Mouse (Mus musculus) kidney, embryonic 16.5 days (tissue): ENCODE results near the gene Lrrc2. TPM values are rescaled to one million over a fixed set of nuclear protein-coding genes. Genes with fewer than 3 reads are reported as not detected.

Experiments used
- ATAC-seq: fragments of 200-750 bp; cut with Nextera tagmentation; 2 replicates; pipeline ENCODE4 v1.8.0; 2017; ENCODE audit warnings: moderate TSS enrichment; ENCODE audit not compliant: low FRiP score, low TSS enrichment
- H3K27ac ChIP-seq: fragments of 300-500 bp; sonication (generic); 2 replicates; pipeline ENCODE4 v1.5.1; 2014; ENCODE audit warnings: low read length
- H3K27me3 ChIP-seq: fragments of 300-500 bp; sonication (generic); 2 replicates; pipeline ENCODE4 v1.6.1; 2014; ENCODE audit warnings: low read length, control low read depth, mixed read lengths; ENCODE audit not compliant: insufficient read depth
- H3K36me3 ChIP-seq: fragments of 300-500 bp; sonication (generic); 2 replicates; pipeline ENCODE4 v1.6.1; 2014; ENCODE audit warnings: low read length, control low read depth, mixed read lengths; ENCODE audit not compliant: insufficient read depth
- H3K4me1 ChIP-seq: fragments of 300-500 bp; sonication (generic); 2 replicates; pipeline ENCODE4 v1.6.1; 2014; ENCODE audit warnings: low read length, control low read depth, mixed read lengths; ENCODE audit not compliant: insufficient read depth
- H3K4me2 ChIP-seq: fragments of 300-500 bp; sonication (generic); replicated peaks from 2 replicates; pipeline ENCODE4 v1.6.1; 2014; ENCODE audit warnings: low read depth, low read length
- H3K4me3 ChIP-seq: fragments of 300-500 bp; sonication (generic); 2 replicates; pipeline ENCODE4 v1.5.1; 2014; ENCODE audit warnings: mild to moderate bottlenecking, low read length
- H3K9ac ChIP-seq: fragments of 300-500 bp; sonication (generic); replicated peaks from 2 replicates; pipeline ENCODE4 v1.6.1; 2014; ENCODE audit warnings: low read length
- H3K9me3 ChIP-seq: fragments of 300-500 bp; sonication (generic); 2 replicates; pipeline ENCODE4 v1.6.1; 2016; ENCODE audit warnings: low read length, control low read depth
- WGBS: fragments of 180-500 bp; shearing (Covaris S2); extraction: QIAGEN DNeasy Blood & Tissue Kit; methylation state at CpG from one replicate; pipeline ENCODE4 v1.1.7; 2014; 5-methylcytosine and 5-hydroxymethylcytosine counted together
- polyA plus RNA-seq: library from polyadenylated mRNA; unstranded; fragments of >200 nt; fragmentation: Nextera tagmentation; extraction: Ambion mirVana; gene quantifications from 2 replicates; pipeline ENCODE4 v1.2.1, GENCODE M21; 2015

The Lrrc2 gene
- polyA plus RNA-seq, 1 experiment from 2014 or later = 0.21 TPM

GRCm38 (mm10) chr9:110994716-110995172 is 43.4 kb downstream of the Lrrc2 start:
- WGBS = 7% methylated on average over 13 of the region's 13 CpGs
- peak overlapping the region; percentile 8; the same call in 1 of the 2 replicates for H3K27ac ChIP-seq
- H3K27me3 ChIP-seq = no peaks in the 10 kb centered on the region
- peak; percentile 93 for ATAC-seq
- peak overlapping the region; percentile 45 for H3K4me3 ChIP-seq
- peak overlapping the region; percentile 50 for H3K9ac ChIP-seq
- no peaks in the 10 kb centered on the region for H3K36me3 ChIP-seq
- H3K9me3 ChIP-seq = no peaks in the 10 kb centered on the region
- peak overlapping the region; percentile 56 for H3K4me2 ChIP-seq
- no peaks in the 10 kb centered on the region for H3K4me1 ChIP-seq

- no peaks in the 10 kb centered on the region for H3K36me3 ChIP-seq
- H3K9me3 ChIP-seq = no peaks in the 10 kb centered on the region
- no peak overlapping the region for H3K4me3 ChIP-seq
- 4% methylated on average over 5 of the region's 5 CpGs for WGBS
- no peak for ATAC-seq
- H3K4me2 ChIP-seq = no peak overlapping the region
- no peaks in the 10 kb centered on the region for H3K4me1 ChIP-seq
- H3K27me3 ChIP-seq = no peaks in the 10 kb centered on the region
- H3K9ac ChIP-seq = no peak overlapping the region
- H3K27ac ChIP-seq = no peak overlapping the region
These were observed 45.9 kb downstream of the Lrrc2 start for GRCm38 (mm10) chr9:110997245-110997644.

GRCm38 (mm10) chr9:110999056-110999455 is 47.7 kb downstream of the Lrrc2 start:
- H3K9ac ChIP-seq = no peak overlapping the region
- no peak overlapping the region for H3K4me3 ChIP-seq
- H3K4me2 ChIP-seq = no peak overlapping the region
- H3K4me1 ChIP-seq = no peaks in the 10 kb centered on the region
- no peak overlapping the region for H3K27ac ChIP-seq
- ATAC-seq = no peak
- no peaks in the 10 kb centered on the region for H3K27me3 ChIP-seq
- no peaks in the 10 kb centered on the region for H3K36me3 ChIP-seq
- WGBS = 86% methylated on average over 2 of the region's 2 CpGs
- no peaks in the 10 kb centered on the region for H3K9me3 ChIP-seq

- WGBS = 73% methylated on average over 10 of the region's 10 CpGs
- Histone ChIP-seq H3K36me3 (no peaks in the 10 kb centered on the region), H3K4me3 (no peak overlapping the region), H3K9me3 (no peaks in the 10 kb centered on the region), H3K4me1 (no peaks in the 10 kb centered on the region), H3K4me2 (no peak overlapping the region), H3K27ac (no peak overlapping the region), H3K9ac (no peak overlapping the region), H3K27me3 (no peaks in the 10 kb centered on the region)
- ATAC-seq = no peak
These were observed 48.5 kb downstream of the Lrrc2 start for GRCm38 (mm10) chr9:110999856-111000255.

GRCm38 (mm10) chr9:111001621-111002020 is 50.3 kb downstream of the Lrrc2 start:
- H3K27ac ChIP-seq = no peak overlapping the region
- no peak overlapping the region for H3K4me3 ChIP-seq
- no peak overlapping the region for H3K4me2 ChIP-seq
- no peak for ATAC-seq
- no peak overlapping the region for H3K9ac ChIP-seq
- no peaks in the 10 kb centered on the region for H3K9me3 ChIP-seq
- H3K36me3 ChIP-seq = no peaks in the 10 kb centered on the region
- WGBS = 79% methylated on average over 12 of the region's 12 CpGs
- no peaks in the 10 kb centered on the region for H3K27me3 ChIP-seq
- no peaks in the 10 kb centered on the region for H3K4me1 ChIP-seq

GRCm38 (mm10) chr9:111003279-111003678 is 51.9 kb downstream of the Lrrc2 start:
- Histone ChIP-seq H3K27ac (no peak overlapping the region), H3K9me3 (no peaks in the 10 kb centered on the region), H3K4me2 (no peak overlapping the region), H3K4me1 (no peaks in the 10 kb centered on the region), H3K27me3 (no peaks in the 10 kb centered on the region), H3K9ac (no peak overlapping the region), H3K36me3 (no peaks in the 10 kb centered on the region), H3K4me3 (no peak overlapping the region)
- no peak for ATAC-seq
- 91% methylated on average over 9 of the region's 9 CpGs for WGBS

GRCm38 (mm10) chr9:111006544-111006943 is 55.2 kb downstream of the Lrrc2 start:
- no peaks in the 10 kb centered on the region for H3K4me1 ChIP-seq
- no peak overlapping the region for H3K9ac ChIP-seq
- H3K9me3 ChIP-seq = no peaks in the 10 kb centered on the region
- H3K27me3 ChIP-seq = no peaks in the 10 kb centered on the region
- no peaks in the 10 kb centered on the region for H3K36me3 ChIP-seq
- no peak overlapping the region for H3K4me2 ChIP-seq
- no peak overlapping the region for H3K27ac ChIP-seq
- 93% methylated on average over 2 of the region's 2 CpGs for WGBS
- no peak overlapping the region for H3K4me3 ChIP-seq
- no peak for ATAC-seq

GRCm38 (mm10) chr9:111009763-111010162 is 58.4 kb downstream of the Lrrc2 start:
- no peaks in the 10 kb centered on the region for H3K9me3 ChIP-seq
- no peak overlapping the region for H3K9ac ChIP-seq
- 67% methylated on average over 3 of the region's 3 CpGs for WGBS
- H3K27ac ChIP-seq = no peak overlapping the region
- H3K27me3 ChIP-seq = no peaks in the 10 kb centered on the region
- no peak overlapping the region for H3K4me2 ChIP-seq
- no peak overlapping the region for H3K4me3 ChIP-seq
- no peak for ATAC-seq
- H3K36me3 ChIP-seq = no peaks in the 10 kb centered on the region
- peaks cover 4% of the 10 kb centered on the region; the same call in 1 of the 2 replicates for H3K4me1 ChIP-seq

- ATAC-seq = peak; percentile 49; the same call in 1 of the 2 replicates
- Histone ChIP-seq H3K36me3 (no peaks in the 10 kb centered on the region), H3K4me1 (peaks cover 4% of the 10 kb centered on the region; the same call in 1 of the 2 replicates), H3K27me3 (no peaks in the 10 kb centered on the region), H3K27ac (no peak overlapping the region), H3K9me3 (no peaks in the 10 kb centered on the region), H3K9ac (no peak overlapping the region), H3K4me2 (no peak overlapping the region), H3K4me3 (no peak overlapping the region)
- WGBS = 61% methylated on average over 9 of the region's 9 CpGs
These were observed 60.2 kb downstream of the Lrrc2 start for GRCm38 (mm10) chr9:111011550-111011949.

- no peak overlapping the region for H3K4me3 ChIP-seq
- H3K27ac ChIP-seq = no peak overlapping the region
- H3K36me3 ChIP-seq = no peaks in the 10 kb centered on the region
- H3K9me3 ChIP-seq = no peaks in the 10 kb centered on the region
- H3K27me3 ChIP-seq = no peaks in the 10 kb centered on the region
- no peak overlapping the region for H3K4me2 ChIP-seq
- WGBS = 76% methylated on average over 3 of the region's 3 CpGs
- H3K4me1 ChIP-seq = peaks cover 4% of the 10 kb centered on the region; the same call in 1 of the 2 replicates
- no peak overlapping the region for H3K9ac ChIP-seq
- no peak for ATAC-seq
These were observed 60.7 kb downstream of the Lrrc2 start for GRCm38 (mm10) chr9:111012041-111012440.
